Mouse (Mus musculus) duodenum, adult 2 months (tissue): ENCODE results near the gene 9330159F19Rik. TPM values are rescaled to one million over a fixed set of nuclear protein-coding genes. Genes with fewer than 3 reads are reported as not detected.

Experiments used
- polyA plus RNA-seq: library from polyadenylated mRNA; depleted of rRNA; stranded (reverse); fragments of >200 nt; gene quantifications from 2 replicates; pipeline ENCODE4 v1.2.3, GENCODE M21; 2012; ENCODE audit warnings: low replicate concordance; rRNA removed

Gene 9330159F19Rik
- polyA plus RNA-seq: 0.01 TPM in 1 of 2 replicates, not detected in the other

GRCm38 (mm10) chr10:29211453-29211852 is at the start of gene 9330159F19Rik:
TSS of gene 9330159F19Rik (plus strand) at chr10:29211606.

GRCm38 (mm10) chr10:29198642-29199041 is 12.8 kb upstream of the 9330159F19Rik start, which contains the start of gene Gm49353:
TSS of gene Gm49353 (plus strand) at chr10:29198954.

Other genes starting within 250 kb of the 9330159F19Rik start
- gene 2310057J18Rik, start 225.3 kb upstream of the 9330159F19Rik start, polyA plus RNA-seq: 25.1 TPM in 1 of 2 replicates, not detected in the other
- gene Soga3, start 67.8 kb upstream of the 9330159F19Rik start, polyA plus RNA-seq: 0.20 and 0.27 TPM in 2 replicates
- not detected in 2 replicates for gene Gm49353, start 12.7 kb upstream of the 9330159F19Rik start, polyA plus RNA-seq
- gene Echdc1, start 101.6 kb downstream of the 9330159F19Rik start, polyA plus RNA-seq: 0.27 and 0.65 TPM in 2 replicates
- 4.0 and 5.3 TPM in 2 replicates for gene Rnf146, start 150.8 kb downstream of the 9330159F19Rik start, polyA plus RNA-seq